Mouse (Mus musculus): ENCODE results near the gene Il6st. TPM values are rescaled to one million over a fixed set of nuclear protein-coding genes. Genes with fewer than 3 reads are reported as not detected.
A peak's percentile ranks its signal among the peaks of the same experiment; 100 is the strongest.

Gene Il6st
- total RNA-seq, 2 experiments from 2014 or later, result 149 to 157 TPM

GRCm38 (mm10) chr13:112482525-112482924 lies 18.7 kb downstream of the Il6st start:
- DNase-seq, result no peak

GRCm38 (mm10) chr13:112483015-112483414 lies 19.1 kb downstream of the Il6st start:
- no peak for DNase-seq

GRCm38 (mm10) chr13:112486236-112486635 lies 22.4 kb downstream of the Il6st start:
- no peak for DNase-seq

GRCm38 (mm10) chr13:112486676-112487075 lies 22.8 kb downstream of the Il6st start:
- no peak for DNase-seq

- no peak for DNase-seq
Measured at GRCm38 (mm10) chr13:112490036-112490435, 26.2 kb downstream of the Il6st start.

- DNase-seq, result no peak
Measured at GRCm38 (mm10) chr13:112491636-112492284, 27.9 kb downstream of the Il6st start.

- DNase-seq, result no peak
Measured at GRCm38 (mm10) chr13:112492285-112492678, 28.4 kb downstream of the Il6st start.

- DNase-seq, result no peak
Measured at GRCm38 (mm10) chr13:112494590-112494989, 30.7 kb downstream of the Il6st start.

GRCm38 (mm10) chr13:112500027-112500426 lies 36.2 kb downstream of the Il6st start:
- no peak for DNase-seq

GRCm38 (mm10) chr13:112500466-112500865 lies 36.6 kb downstream of the Il6st start:
- no peak for DNase-seq

GRCm38 (mm10) chr13:112503846-112504245 lies 40.0 kb downstream of the Il6st start:
- DNase-seq, result no peak

GRCm38 (mm10) chr13:112505436-112505835 lies 41.6 kb downstream of the Il6st start:
- DNase-seq, result no peak

GRCm38 (mm10) chr13:112506766-112507165 lies 42.9 kb downstream of the Il6st start:
- DNase-seq, result no peak

- no peak for DNase-seq
Measured at GRCm38 (mm10) chr13:112507691-112508090, 43.8 kb downstream of the Il6st start.

GRCm38 (mm10) chr13:112508487-112508886 lies 44.6 kb downstream of the Il6st start:
- DNase-seq, result no peak

GRCm38 (mm10) chr13:112509465-112509864 lies 45.6 kb downstream of the Il6st start:
- peak; percentile 72 for DNase-seq

- no peak for DNase-seq
Measured at GRCm38 (mm10) chr13:112510437-112511212, 46.8 kb downstream of the Il6st start.

GRCm38 (mm10) chr13:112511261-112511660 lies 47.4 kb downstream of the Il6st start:
- peak; percentile 50 for DNase-seq

- no peak for DNase-seq
Measured at GRCm38 (mm10) chr13:112511810-112512209, 47.9 kb downstream of the Il6st start.

- no peak for DNase-seq
Measured at GRCm38 (mm10) chr13:112512824-112513223, 49.0 kb downstream of the Il6st start.

- no peak for DNase-seq
Measured at GRCm38 (mm10) chr13:112514546-112514945, 50.7 kb downstream of the Il6st start.

- no peak for DNase-seq
Measured at GRCm38 (mm10) chr13:112522261-112522660, 58.4 kb downstream of the Il6st start.

- no peak for DNase-seq
Measured at GRCm38 (mm10) chr13:112522896-112523295, 59.0 kb downstream of the Il6st start.

Data from heart, postnatal 4 days (tissue).